Mouse (Mus musculus): ENCODE measurements around the gene Ftsj3. TPM values are rescaled to one million over a fixed set of nuclear protein-coding genes. Genes with fewer than 3 reads are reported as not detected.

Gene Ftsj3
- total and polyA plus RNA-seq, 3 experiments = 21.6 to 109 (median 49.0) TPM

DNA sequence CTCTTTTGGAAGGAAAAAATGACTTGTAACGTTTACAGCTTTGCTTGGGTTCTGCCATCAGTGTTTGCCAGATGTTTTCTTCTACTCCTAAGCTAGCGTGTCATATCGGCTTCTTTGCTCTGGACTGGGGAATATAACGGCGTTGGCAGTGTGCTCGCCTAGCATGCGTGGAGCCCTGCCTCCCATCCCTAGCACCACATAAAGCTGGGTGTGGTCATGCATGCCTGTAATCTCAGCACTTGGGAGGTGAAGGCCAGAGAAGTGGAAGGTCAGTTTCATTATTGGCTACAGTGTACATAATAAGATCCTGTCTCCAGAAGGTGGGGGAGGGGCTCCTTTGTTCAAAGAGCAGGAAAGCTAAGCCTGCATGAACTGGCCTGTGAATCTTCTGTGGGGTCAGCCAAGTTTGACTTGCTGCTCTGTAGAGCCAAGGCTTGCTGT lies 19.1 kb upstream of the Ftsj3 start:
- Histone ChIP-seq H3K36me3 (replicated peaks) (peaks cover 15% of the 10 kb centered on the region), H3K9me3 (replicated peaks) (no peaks in the 10 kb centered on the region), H3K4me3 (ENCODE audit: low read depth, low read length) (no peak overlapping the region), H3K4me1 (ENCODE audit: insufficient read depth, low read depth, low read length) (peaks cover 49% of the 10 kb centered on the region), H3K27me3 (ENCODE audit: insufficient read depth, low read length) (peaks cover 19% of the 10 kb centered on the region)
- TF ChIP-seq POLR2AphosphoS5 (IDR thresholded peaks at IDR 0.05; ENCODE audit: insufficient replicate concordance, low read depth, low read length) (no peak), CTCF (IDR thresholded peaks at IDR 0.05; ENCODE audit: low read depth, low read length) (no peak), GATA2 (IDR thresholded peaks at IDR 0.05; ENCODE audit: borderline replicate concordance, low read depth, low read length) (no peak), GATA1 (IDR thresholded peaks at IDR 0.05; ENCODE audit: borderline replicate concordance, low read length) (no peak), TAL1 (conservative IDR thresholded peaks at IDR 0.05; ENCODE audit: low read depth, low read length) (no peak)
- DNase-seq (ENCODE audit: low spot score) (no peak), ATAC-seq (ENCODE audit: extremely low read depth, insufficient number of reproducible peaks, low FRiP score, poor library complexity, severe bottlenecking) (no peak)

DNA sequence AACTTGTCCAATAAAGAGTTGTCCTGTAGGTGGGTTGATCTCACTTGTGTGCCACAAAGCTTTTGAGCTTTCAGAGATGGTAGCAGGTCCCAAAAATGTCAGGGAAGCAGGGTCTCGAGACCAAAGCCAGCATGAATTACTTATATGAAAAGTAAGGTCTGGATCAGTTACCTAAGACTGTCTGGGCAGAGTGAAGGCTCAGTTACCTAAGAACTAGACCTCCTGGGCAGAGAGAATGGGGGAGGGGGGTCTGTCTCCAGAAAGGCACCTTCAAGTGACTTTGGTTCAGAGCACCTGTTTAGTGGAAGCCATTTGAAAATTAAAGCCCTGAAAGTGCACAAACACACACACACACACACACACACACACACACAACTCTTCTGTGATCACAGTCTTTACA lies 18.5 kb upstream of the Ftsj3 start:
- peaks cover 53% of the 10 kb centered on the region for H3K4me1 ChIP-seq (ENCODE audit: insufficient read depth, low read depth, low read length)
- no peak overlapping the region for H3K4me3 ChIP-seq (ENCODE audit: low read depth, low read length)
- TF ChIP-seq POLR2AphosphoS5 (IDR thresholded peaks at IDR 0.05; ENCODE audit: insufficient replicate concordance, low read depth, low read length) (no peak), TAL1 (conservative IDR thresholded peaks at IDR 0.05; ENCODE audit: low read depth, low read length) (no peak), CTCF (IDR thresholded peaks at IDR 0.05; ENCODE audit: low read depth, low read length) (no peak), GATA2 (IDR thresholded peaks at IDR 0.05; ENCODE audit: borderline replicate concordance, low read depth, low read length) (no peak), GATA1 (IDR thresholded peaks at IDR 0.05; ENCODE audit: borderline replicate concordance, low read length) (no peak)
- DNase-seq (ENCODE audit: low spot score) (no peak), ATAC-seq (ENCODE audit: extremely low read depth, insufficient number of reproducible peaks, low FRiP score, poor library complexity, severe bottlenecking) (no peak)
- H3K27me3 ChIP-seq (ENCODE audit: insufficient read depth, low read length) = peaks cover 15% of the 10 kb centered on the region
- peaks cover 17% of the 10 kb centered on the region for H3K36me3 ChIP-seq (replicated peaks)
- H3K9me3 ChIP-seq (replicated peaks) = no peaks in the 10 kb centered on the region

DNA sequence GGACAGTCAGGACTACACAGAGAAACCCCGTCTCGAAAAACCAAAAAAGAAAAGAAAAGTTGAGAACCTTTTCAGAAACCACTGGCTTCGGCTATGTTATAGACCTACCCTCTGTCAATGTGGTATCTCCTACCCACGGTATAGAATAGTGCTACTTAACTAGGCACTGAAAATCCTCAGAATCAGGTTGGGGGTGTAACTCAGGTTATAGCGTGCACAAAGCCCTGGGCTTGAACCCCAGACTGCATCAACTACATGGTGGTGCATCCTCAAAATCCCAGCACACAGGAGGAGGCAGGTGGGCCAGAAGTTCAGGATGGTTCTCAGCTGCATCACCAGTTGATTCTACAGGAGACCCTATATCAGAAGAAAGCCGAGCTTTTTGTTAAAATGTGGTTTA lies 17.9 kb upstream of the Ftsj3 start:
- DNase-seq (ENCODE audit: low spot score) = no peak

DNA sequence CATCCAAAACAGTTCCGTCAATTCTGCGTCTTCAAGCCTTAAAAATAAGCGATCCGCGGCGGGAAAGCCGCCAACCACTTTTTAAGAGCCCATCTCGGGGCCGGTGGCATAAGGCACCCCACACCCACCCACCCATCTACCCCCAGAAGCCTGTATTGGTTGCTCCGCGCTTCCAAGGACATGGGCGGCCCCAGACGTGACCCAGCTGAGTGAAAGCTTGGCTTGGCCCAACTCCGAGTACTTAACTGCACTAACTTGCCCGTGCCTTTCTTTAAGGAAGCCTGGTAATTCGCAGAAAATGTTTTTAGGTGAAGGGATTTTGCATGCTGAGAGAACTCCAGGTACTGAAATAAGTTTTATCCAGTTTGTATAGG lies 17.4 kb upstream of the Ftsj3 start:
- Histone ChIP-seq H3K9me3 (replicated peaks) (no peaks in the 10 kb centered on the region), H3K4me3 (ENCODE audit: low read depth, low read length) (peak overlapping the region; percentile 92), H3K4me1 (ENCODE audit: insufficient read depth, low read depth, low read length) (peaks cover 63% of the 10 kb centered on the region), H3K36me3 (replicated peaks) (peaks cover 28% of the 10 kb centered on the region), H3K27me3 (ENCODE audit: insufficient read depth, low read length) (peaks cover 12% of the 10 kb centered on the region)
- TF ChIP-seq GATA2 (IDR thresholded peaks at IDR 0.05; ENCODE audit: borderline replicate concordance, low read depth, low read length) (no peak), POLR2AphosphoS5 (IDR thresholded peaks at IDR 0.05; ENCODE audit: insufficient replicate concordance, low read depth, low read length) (no peak), CTCF (IDR thresholded peaks at IDR 0.05; ENCODE audit: low read depth, low read length) (no peak), GATA1 (IDR thresholded peaks at IDR 0.05; ENCODE audit: borderline replicate concordance, low read length) (no peak), TAL1 (conservative IDR thresholded peaks at IDR 0.05; ENCODE audit: low read depth, low read length) (no peak)
- ATAC-seq (ENCODE audit: extremely low read depth, insufficient number of reproducible peaks, low FRiP score, poor library complexity, severe bottlenecking) (no peak), DNase-seq (ENCODE audit: low spot score) (peak; percentile 45)

More for the DNA sequence above, 17.9 kb upstream of the Ftsj3 start:
- H3K9me3 ChIP-seq (replicated peaks) = no peaks in the 10 kb centered on the region
- peaks cover 23% of the 10 kb centered on the region for H3K36me3 ChIP-seq (replicated peaks)
- no peak for ATAC-seq (ENCODE audit: extremely low read depth, insufficient number of reproducible peaks, low FRiP score, poor library complexity, severe bottlenecking)
- TF ChIP-seq POLR2AphosphoS5 (IDR thresholded peaks at IDR 0.05; ENCODE audit: insufficient replicate concordance, low read depth, low read length) (no peak), TAL1 (conservative IDR thresholded peaks at IDR 0.05; ENCODE audit: low read depth, low read length) (no peak), GATA2 (IDR thresholded peaks at IDR 0.05; ENCODE audit: borderline replicate concordance, low read depth, low read length) (no peak), GATA1 (IDR thresholded peaks at IDR 0.05; ENCODE audit: borderline replicate concordance, low read length) (no peak), CTCF (IDR thresholded peaks at IDR 0.05; ENCODE audit: low read depth, low read length) (no peak)
- peaks cover 15% of the 10 kb centered on the region for H3K27me3 ChIP-seq (ENCODE audit: insufficient read depth, low read length)
- peak overlapping the region; percentile 92 for H3K4me3 ChIP-seq (ENCODE audit: low read depth, low read length)
- H3K4me1 ChIP-seq (ENCODE audit: insufficient read depth, low read depth, low read length) = peaks cover 58% of the 10 kb centered on the region

DNA sequence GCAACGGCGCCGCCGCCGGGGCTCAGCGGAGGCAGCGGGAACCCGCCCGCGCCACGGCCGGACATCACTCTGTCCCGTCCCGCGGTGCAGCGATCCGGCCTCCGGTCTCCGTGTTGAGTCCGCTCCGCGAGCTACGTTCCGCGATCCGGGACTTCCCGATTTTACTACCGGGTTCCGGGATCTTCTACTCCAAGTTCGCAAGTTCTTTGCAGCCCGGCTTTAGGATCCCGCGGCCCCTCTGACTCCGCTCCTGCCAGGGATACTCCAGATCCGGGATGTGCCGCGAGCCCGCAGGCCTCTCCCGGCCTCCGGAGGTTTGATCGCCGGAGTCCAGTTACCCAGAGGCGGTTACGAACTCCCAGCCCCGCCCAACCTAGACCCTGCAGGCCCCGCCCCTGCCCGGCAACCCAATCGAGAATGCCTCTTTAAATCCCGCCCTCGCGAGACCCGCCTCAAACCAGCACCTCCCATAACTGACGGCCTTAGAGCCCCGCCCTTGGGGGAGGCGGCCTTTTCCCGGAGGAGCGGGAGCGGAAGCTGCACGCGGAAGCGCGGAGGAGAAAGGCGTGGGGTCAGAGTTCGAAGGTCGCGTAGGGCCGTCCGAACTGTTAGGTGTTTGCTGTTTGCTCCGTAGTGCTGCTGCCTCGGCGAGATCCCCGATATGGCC lies 16.9 kb upstream of the Ftsj3 start, which contains the start of gene Smarcd2:
Smarcd2 (minus strand) TSS at position 329 of the 667 bp plus-strand sequence.
- peak within 1 kb of the TSS; percentile 92 for H3K4me3 ChIP-seq (ENCODE audit: low read depth, low read length)
- H3K36me3 ChIP-seq (replicated peaks) = peaks cover 33% of the 10 kb centered on the region
- H3K27me3 ChIP-seq (ENCODE audit: insufficient read depth, low read length) = peaks cover 7% of the 10 kb centered on the region
- ATAC-seq (ENCODE audit: extremely low read depth, insufficient number of reproducible peaks, low FRiP score, poor library complexity, severe bottlenecking) (peak; percentile 90), DNase-seq (ENCODE audit: low spot score) (peak; percentile 92)
- TF ChIP-seq GATA1 (IDR thresholded peaks at IDR 0.05; ENCODE audit: borderline replicate concordance, low read length) (no peak), TAL1 (conservative IDR thresholded peaks at IDR 0.05; ENCODE audit: low read depth, low read length) (no peak), CTCF (IDR thresholded peaks at IDR 0.05; ENCODE audit: low read depth, low read length) (no peak), GATA2 (IDR thresholded peaks at IDR 0.05; ENCODE audit: borderline replicate concordance, low read depth, low read length) (no peak), POLR2AphosphoS5 (IDR thresholded peaks at IDR 0.05; ENCODE audit: insufficient replicate concordance, low read depth, low read length) (no peak)
- no peaks in the 10 kb centered on the region for H3K9me3 ChIP-seq (replicated peaks)
- peaks cover 69% of the 10 kb centered on the region for H3K4me1 ChIP-seq (ENCODE audit: insufficient read depth, low read depth, low read length)

DNA sequence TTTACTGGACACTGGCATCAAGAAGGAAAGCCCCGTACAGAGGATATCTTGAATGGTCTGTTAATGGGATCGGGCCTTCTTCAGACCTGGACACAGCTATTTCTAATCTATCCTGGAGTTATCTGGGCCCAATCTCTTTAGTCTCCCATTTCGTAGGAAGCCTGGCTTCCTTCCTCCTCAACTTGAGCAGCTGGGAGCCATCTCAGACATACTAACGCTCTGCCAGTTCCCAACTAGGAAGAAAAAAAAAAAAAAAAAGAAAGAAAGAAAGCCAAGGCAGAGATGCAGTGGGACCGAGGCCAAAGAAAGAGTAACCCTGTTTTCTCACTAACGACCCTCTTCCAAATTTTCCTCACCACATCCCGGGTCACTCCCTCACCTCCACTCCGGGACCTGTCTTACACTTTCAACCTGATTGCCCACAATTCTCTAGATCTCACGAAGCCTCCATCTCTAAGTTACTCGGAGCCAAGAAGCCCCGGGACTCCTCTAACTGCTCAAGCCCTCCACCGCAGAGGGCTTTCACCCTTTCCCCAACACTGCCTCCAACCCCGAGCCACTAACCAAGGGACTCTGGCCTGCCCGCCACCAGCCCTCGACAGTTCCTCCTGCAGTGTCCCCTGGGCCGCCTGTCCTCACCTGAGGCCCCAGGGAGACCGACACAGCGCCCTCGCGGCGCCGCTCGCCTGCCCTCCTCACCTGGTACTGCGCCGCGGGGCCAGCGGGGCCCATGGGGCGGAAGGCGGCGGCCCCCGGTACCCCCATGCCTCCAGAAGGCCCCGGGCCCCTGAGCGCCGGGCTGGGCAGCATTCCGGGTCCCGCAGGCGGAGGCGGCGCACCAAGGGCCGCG lies 16.1 kb upstream of the Ftsj3 start:
- Histone ChIP-seq H3K4me3 (ENCODE audit: low read depth, low read length) (peak overlapping the region; percentile 92), H3K4me1 (ENCODE audit: insufficient read depth, low read depth, low read length) (peaks cover 76% of the 10 kb centered on the region), H3K36me3 (replicated peaks) (peaks cover 41% of the 10 kb centered on the region), H3K27me3 (ENCODE audit: insufficient read depth, low read length) (peaks cover 2% of the 10 kb centered on the region; the same call in 1 of the 2 replicates), H3K9me3 (replicated peaks) (no peaks in the 10 kb centered on the region)
- DNase-seq (ENCODE audit: low spot score) (peak; percentile 45), ATAC-seq (ENCODE audit: extremely low read depth, insufficient number of reproducible peaks, low FRiP score, poor library complexity, severe bottlenecking) (no peak)
- TF ChIP-seq POLR2AphosphoS5 (IDR thresholded peaks at IDR 0.05; ENCODE audit: insufficient replicate concordance, low read depth, low read length) (no peak), TAL1 (conservative IDR thresholded peaks at IDR 0.05; ENCODE audit: low read depth, low read length) (no peak), CTCF (IDR thresholded peaks at IDR 0.05; ENCODE audit: low read depth, low read length) (no peak), GATA1 (IDR thresholded peaks at IDR 0.05; ENCODE audit: borderline replicate concordance, low read length) (no peak), GATA2 (IDR thresholded peaks at IDR 0.05; ENCODE audit: borderline replicate concordance, low read depth, low read length) (no peak)
